Mouse (Mus musculus) ES-Bruce4 (cell line): ENCODE results near the gene Mycbpap.

Experiments
- CTCF ChIP-seq: IDR thresholded peaks from one replicate; pipeline ENCODE4 v1.8.1; 2011; ENCODE audit warnings: low read depth, low read length
- EP300 ChIP-seq: IDR thresholded peaks from 2 replicates; pipeline ENCODE4 v1.6.1; 2011; ENCODE audit warnings: low read depth, low read length; ENCODE audit not compliant: insufficient read depth
- POLR2A ChIP-seq: IDR thresholded peaks from one replicate; pipeline ENCODE4 v1.8.1; 2011; ENCODE audit warnings: low read length; ENCODE audit not compliant: insufficient read depth

DNA sequence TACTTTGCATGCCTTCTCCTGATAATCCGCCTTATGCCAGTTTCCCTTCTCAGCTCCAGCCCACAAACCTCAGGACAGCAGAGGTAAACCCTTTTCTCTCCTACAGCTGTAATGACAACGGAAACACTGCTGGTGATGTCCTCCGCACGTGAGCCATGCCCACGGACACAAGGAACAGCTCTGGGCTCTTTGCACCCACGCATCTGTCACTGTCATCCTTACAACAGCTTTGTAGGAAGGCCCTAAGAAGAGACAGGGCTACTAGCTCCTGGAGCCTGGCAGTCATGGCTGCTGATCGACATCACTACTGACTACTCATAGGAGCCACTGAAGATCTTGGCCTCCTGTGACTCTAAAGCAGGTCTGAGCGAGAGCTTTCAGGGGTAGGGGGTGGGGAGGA is 11.6 kb upstream of the Mycbpap start:
- TF ChIP-seq POLR2A: no peak
- TF ChIP-seq CTCF: no peak
- TF ChIP-seq EP300: no peak
